Mouse (Mus musculus): ENCODE data around the gene Ccdc24. TPM values are rescaled to one million over a fixed set of nuclear protein-coding genes. Genes with fewer than 3 reads are reported as not detected.

The Ccdc24 gene
- polyA plus RNA-seq, 1 experiment, result 137 TPM

GRCm38 (mm10) chr4:117866083-117866482 is 6.3 kb downstream of the Ccdc24 start:
- H3K4me3 ChIP-seq (ENCODE audit: control insufficient read depth, low read depth, low read length), result no peak overlapping the region
- peak overlapping the region; percentile 56 for H3K27ac ChIP-seq (ENCODE audit: control insufficient read depth, insufficient read depth, low read depth, low read length)

GRCm38 (mm10) chr4:117862823-117863222 is 9.5 kb downstream of the Ccdc24 start:
- Histone ChIP-seq H3K27me3 (ENCODE audit: control insufficient read depth, insufficient read depth, low read length) (no peaks in the 10 kb centered on the region), H3K4me1 (ENCODE audit: control insufficient read depth, insufficient read depth, low read length) (peaks cover 3% of the 10 kb centered on the region; the same call in 1 of the 2 replicates), H3K27ac (ENCODE audit: control insufficient read depth, insufficient read depth, low read depth, low read length) (no peak overlapping the region), H3K4me3 (ENCODE audit: control insufficient read depth, low read depth, low read length) (no peak overlapping the region), H3K36me3 (ENCODE audit: control insufficient read depth, insufficient read depth, low read length) (no peaks in the 10 kb centered on the region)
- no peak for TF ChIP-seq POLR2A (IDR thresholded peaks at IDR 0.05; ENCODE audit: control insufficient read depth, low read depth, low read length)
- TF ChIP-seq CTCF (IDR thresholded peaks at IDR 0.05; ENCODE audit: control insufficient read depth, insufficient read depth, insufficient replicate concordance, low read depth, low read length), result no peak

More at GRCm38 (mm10) chr4:117866083-117866482, 6.3 kb downstream of the Ccdc24 start:
- Histone ChIP-seq H3K36me3 (ENCODE audit: control insufficient read depth, insufficient read depth, low read length) (no peaks in the 10 kb centered on the region), H3K4me1 (ENCODE audit: control insufficient read depth, insufficient read depth, low read length) (peaks cover 3% of the 10 kb centered on the region; the same call in 1 of the 2 replicates), H3K27me3 (ENCODE audit: control insufficient read depth, insufficient read depth, low read length) (no peaks in the 10 kb centered on the region)
- TF ChIP-seq POLR2A (IDR thresholded peaks at IDR 0.05; ENCODE audit: control insufficient read depth, low read depth, low read length) (no peak), CTCF (IDR thresholded peaks at IDR 0.05; ENCODE audit: control insufficient read depth, insufficient read depth, insufficient replicate concordance, low read depth, low read length) (no peak)

- peaks cover 3% of the 10 kb centered on the region; the same call in 1 of the 2 replicates for H3K4me1 ChIP-seq (ENCODE audit: control insufficient read depth, insufficient read depth, low read length)
- H3K27ac ChIP-seq (ENCODE audit: control insufficient read depth, insufficient read depth, low read depth, low read length), result no peak overlapping the region
- no peaks in the 10 kb centered on the region for H3K27me3 ChIP-seq (ENCODE audit: control insufficient read depth, insufficient read depth, low read length)
- TF ChIP-seq CTCF (IDR thresholded peaks at IDR 0.05; ENCODE audit: control insufficient read depth, insufficient read depth, insufficient replicate concordance, low read depth, low read length) (no peak), POLR2A (IDR thresholded peaks at IDR 0.05; ENCODE audit: control insufficient read depth, low read depth, low read length) (no peak)
- no peaks in the 10 kb centered on the region for H3K36me3 ChIP-seq (ENCODE audit: control insufficient read depth, insufficient read depth, low read length)
- no peak overlapping the region for H3K4me3 ChIP-seq (ENCODE audit: control insufficient read depth, low read depth, low read length)
Observed at GRCm38 (mm10) chr4:117860570-117860969, 11.8 kb downstream of the Ccdc24 start.

- H3K4me1 ChIP-seq (ENCODE audit: control insufficient read depth, insufficient read depth, low read length), result no peaks in the 10 kb centered on the region
- H3K4me3 ChIP-seq (ENCODE audit: control insufficient read depth, low read depth, low read length), result no peak overlapping the region
- H3K27me3 ChIP-seq (ENCODE audit: control insufficient read depth, insufficient read depth, low read length), result no peaks in the 10 kb centered on the region
- H3K27ac ChIP-seq (ENCODE audit: control insufficient read depth, insufficient read depth, low read depth, low read length), result no peak overlapping the region
- TF ChIP-seq POLR2A (IDR thresholded peaks at IDR 0.05; ENCODE audit: control insufficient read depth, low read depth, low read length), result no peak
- peak; percentile 40; the same call in 1 of the 2 replicates for TF ChIP-seq CTCF (IDR thresholded peaks at IDR 0.05; ENCODE audit: control insufficient read depth, insufficient read depth, insufficient replicate concordance, low read depth, low read length)
- H3K36me3 ChIP-seq (ENCODE audit: control insufficient read depth, insufficient read depth, low read length), result no peaks in the 10 kb centered on the region
Observed at GRCm38 (mm10) chr4:117858794-117859193, 13.6 kb downstream of the Ccdc24 start.

GRCm38 (mm10) chr4:117855146-117855545 is 17.2 kb downstream of the Ccdc24 start:
- Histone ChIP-seq H3K27ac (ENCODE audit: control insufficient read depth, insufficient read depth, low read depth, low read length) (no peak overlapping the region), H3K4me3 (ENCODE audit: control insufficient read depth, low read depth, low read length) (no peak overlapping the region), H3K27me3 (ENCODE audit: control insufficient read depth, insufficient read depth, low read length) (no peaks in the 10 kb centered on the region), H3K36me3 (ENCODE audit: control insufficient read depth, insufficient read depth, low read length) (no peaks in the 10 kb centered on the region), H3K4me1 (ENCODE audit: control insufficient read depth, insufficient read depth, low read length) (no peaks in the 10 kb centered on the region)
- TF ChIP-seq POLR2A (IDR thresholded peaks at IDR 0.05; ENCODE audit: control insufficient read depth, low read depth, low read length) (no peak), CTCF (IDR thresholded peaks at IDR 0.05; ENCODE audit: control insufficient read depth, insufficient read depth, insufficient replicate concordance, low read depth, low read length) (no peak)

- Histone ChIP-seq H3K27me3 (ENCODE audit: control insufficient read depth, insufficient read depth, low read length) (no peaks in the 10 kb centered on the region), H3K4me3 (ENCODE audit: control insufficient read depth, low read depth, low read length) (no peak overlapping the region), H3K27ac (ENCODE audit: control insufficient read depth, insufficient read depth, low read depth, low read length) (no peak overlapping the region), H3K4me1 (ENCODE audit: control insufficient read depth, insufficient read depth, low read length) (no peaks in the 10 kb centered on the region), H3K36me3 (ENCODE audit: control insufficient read depth, insufficient read depth, low read length) (no peaks in the 10 kb centered on the region)
- TF ChIP-seq CTCF (IDR thresholded peaks at IDR 0.05; ENCODE audit: control insufficient read depth, insufficient read depth, insufficient replicate concordance, low read depth, low read length), result no peak
- no peak for TF ChIP-seq POLR2A (IDR thresholded peaks at IDR 0.05; ENCODE audit: control insufficient read depth, low read depth, low read length)
Observed at GRCm38 (mm10) chr4:117852152-117852868, 20.0 kb downstream of the Ccdc24 start.

GRCm38 (mm10) chr4:117850871-117851270 is 21.5 kb downstream of the Ccdc24 start:
- Histone ChIP-seq H3K36me3 (ENCODE audit: control insufficient read depth, insufficient read depth, low read length) (no peaks in the 10 kb centered on the region), H3K4me3 (ENCODE audit: control insufficient read depth, low read depth, low read length) (no peak overlapping the region), H3K4me1 (ENCODE audit: control insufficient read depth, insufficient read depth, low read length) (no peaks in the 10 kb centered on the region), H3K27me3 (ENCODE audit: control insufficient read depth, insufficient read depth, low read length) (no peaks in the 10 kb centered on the region), H3K27ac (ENCODE audit: control insufficient read depth, insufficient read depth, low read depth, low read length) (no peak overlapping the region)
- no peak for TF ChIP-seq CTCF (IDR thresholded peaks at IDR 0.05; ENCODE audit: control insufficient read depth, insufficient read depth, insufficient replicate concordance, low read depth, low read length)
- no peak for TF ChIP-seq POLR2A (IDR thresholded peaks at IDR 0.05; ENCODE audit: control insufficient read depth, low read depth, low read length)
